Mouse (Mus musculus) cerebellum, adult 9-10 months (tissue): ENCODE measurements at regions not wholly inside any gene's neighbourhood (a gene's known extent, or its start where the extent isn't known, plus 50 kb on each side); places are given as distances from the start of the nearest gene placed in this dataset.
A peak's percentile ranks its signal among the peaks of the same experiment; 100 is the strongest.

Source experiments
- DNase-seq: peaks from one replicate; pipeline ENCODE4 v3.0.0; 2022

DNA sequence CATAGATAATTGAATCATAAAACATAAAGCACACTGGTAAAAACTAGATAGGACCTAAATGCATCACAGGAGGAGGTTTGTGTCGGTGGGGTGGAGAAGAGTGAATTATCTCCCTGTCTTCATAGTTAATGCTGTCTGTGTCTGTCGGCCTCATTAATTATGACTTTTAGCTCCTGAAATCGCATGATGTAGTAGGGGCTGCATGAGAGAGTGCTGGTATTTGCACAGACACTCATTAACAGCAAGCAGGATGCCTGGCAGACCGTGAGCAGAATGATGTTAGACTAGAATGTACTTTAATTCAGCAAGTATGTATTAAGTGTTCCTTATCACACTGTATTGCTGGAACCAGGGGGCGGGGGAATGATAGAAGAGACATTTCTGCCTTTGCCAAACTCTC lies 503.3 kb upstream of the Klf4 start:
- DNase-seq, result no peak

GRCm38 (mm10) chr4:56028441-56028840 lies 496.2 kb upstream of the Klf4 start:
- DNase-seq, result no peak

GRCm38 (mm10) chr4:56027258-56027657 lies 495.0 kb upstream of the Klf4 start:
- no peak for DNase-seq

- DNase-seq, result no peak
Measured at GRCm38 (mm10) chr4:56024478-56024877, 492.2 kb upstream of the Klf4 start.

GRCm38 (mm10) chr4:56018212-56018611 lies 485.9 kb upstream of the Klf4 start:
- no peak for DNase-seq

GRCm38 (mm10) chr4:56015481-56015880 lies 483.2 kb upstream of the Klf4 start:
- peak; percentile 33 for DNase-seq

GRCm38 (mm10) chr4:56008287-56008686 lies 476.0 kb upstream of the Klf4 start:
- no peak for DNase-seq

DNA sequence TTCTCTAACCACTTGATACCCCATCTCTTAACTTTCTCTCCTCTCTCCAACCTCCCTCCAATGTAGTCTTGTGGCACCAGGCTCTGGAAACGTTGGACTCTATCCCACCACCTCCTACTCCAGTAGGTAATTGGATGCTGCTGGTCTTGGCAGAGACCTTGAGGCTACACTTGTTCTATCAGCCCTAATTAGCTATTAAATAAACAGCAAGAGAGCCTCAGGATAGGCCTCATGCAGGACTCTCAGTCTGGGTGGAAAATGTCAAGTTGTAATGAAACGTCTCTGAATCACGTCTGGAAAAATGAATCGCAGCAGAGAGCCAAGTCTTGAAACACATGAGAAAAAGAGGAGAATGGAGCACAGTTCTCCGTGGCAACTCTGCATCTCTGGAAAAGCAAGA lies 472.0 kb upstream of the Klf4 start:
- no peak for DNase-seq

- no peak for DNase-seq
Measured at GRCm38 (mm10) chr4:56001312-56001731, 469.1 kb upstream of the Klf4 start.

- DNase-seq, result no peak
Measured at GRCm38 (mm10) chr4:55984026-55984425, 451.8 kb upstream of the Klf4 start.

- DNase-seq, result no peak
Measured at GRCm38 (mm10) chr4:55978539-55978938, 446.3 kb upstream of the Klf4 start.

DNA sequence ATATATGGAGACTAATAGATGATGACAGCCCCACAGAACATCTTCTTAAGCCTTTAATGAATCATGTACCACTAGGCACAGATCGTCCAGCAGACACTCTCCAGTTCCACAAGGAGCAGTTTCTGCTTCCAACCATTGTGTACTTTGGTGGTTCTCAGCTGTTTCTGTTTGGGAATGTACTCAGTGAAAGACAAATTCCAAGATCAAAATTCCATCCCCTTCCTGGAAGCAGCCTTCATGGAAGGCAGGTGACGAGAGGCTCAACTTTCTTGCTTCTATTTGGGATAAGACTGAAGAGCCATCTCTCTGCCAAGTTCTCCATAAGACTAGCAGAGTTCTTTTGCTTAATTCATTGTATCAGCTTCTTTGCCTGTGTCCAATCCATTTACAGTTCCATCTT lies 444.0 kb upstream of the Klf4 start:
- no peak for DNase-seq

DNA sequence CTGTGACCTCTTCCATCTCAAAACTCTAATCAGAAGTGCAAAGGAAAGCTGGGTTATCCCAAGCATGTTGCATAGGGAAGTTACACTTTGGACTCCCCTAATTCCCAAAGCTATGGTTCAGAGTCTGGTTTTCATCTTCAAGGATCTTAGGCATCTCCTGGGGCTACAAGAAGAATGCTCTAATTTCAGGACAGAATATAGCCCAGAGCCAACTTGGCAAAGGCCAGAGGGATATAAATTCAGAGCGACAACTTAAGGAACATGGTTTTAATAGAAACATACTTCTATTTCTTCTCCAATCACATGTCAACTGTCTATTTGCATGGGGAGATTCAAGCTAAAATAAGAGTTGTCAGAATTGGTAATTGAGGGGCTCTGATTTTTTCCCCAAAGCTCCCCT lies 441.4 kb upstream of the Klf4 start:
- DNase-seq, result no peak

DNA sequence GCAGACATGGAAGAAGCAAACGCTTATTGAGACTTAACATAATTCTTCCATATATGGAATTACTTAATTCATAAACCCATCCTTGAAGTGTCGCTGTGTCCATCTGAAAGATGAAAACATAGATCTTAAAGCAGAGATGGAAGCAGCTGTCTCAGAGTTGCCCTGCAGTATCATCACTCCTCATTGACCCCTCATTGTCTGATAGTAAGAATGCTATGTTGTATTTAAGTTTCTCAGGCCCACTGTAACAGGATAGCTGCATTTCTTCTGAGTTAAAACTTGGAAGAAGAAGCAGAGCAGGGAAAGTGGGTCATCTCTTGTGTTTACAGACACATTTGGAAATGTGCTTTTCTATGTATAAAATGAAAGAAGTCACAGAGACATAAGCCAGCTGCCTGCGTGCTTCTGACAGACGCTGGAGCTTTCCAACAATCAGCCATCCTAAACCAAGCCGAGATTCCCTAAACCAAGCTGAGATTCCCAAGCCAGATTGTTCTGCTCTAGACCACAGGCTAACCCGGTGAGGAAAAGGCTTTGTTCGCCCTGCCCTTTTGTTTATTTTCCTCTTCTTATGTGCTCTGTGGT lies 440.1 kb upstream of the Klf4 start:
- DNase-seq, result no peak

GRCm38 (mm10) chr4:55960063-55960462 lies 427.8 kb upstream of the Klf4 start:
- DNase-seq, result no peak

- DNase-seq, result no peak
Measured at GRCm38 (mm10) chr4:55953701-55954100, 421.4 kb upstream of the Klf4 start.

GRCm38 (mm10) chr4:55952220-55952619 lies 420.0 kb upstream of the Klf4 start:
- no peak for DNase-seq

GRCm38 (mm10) chr4:55941423-55941822 lies 409.2 kb upstream of the Klf4 start:
- no peak for DNase-seq

GRCm38 (mm10) chr4:55938383-55938782 lies 406.1 kb upstream of the Klf4 start:
- no peak for DNase-seq

GRCm38 (mm10) chr4:55937833-55938232 lies 405.6 kb upstream of the Klf4 start:
- no peak for DNase-seq

DNA sequence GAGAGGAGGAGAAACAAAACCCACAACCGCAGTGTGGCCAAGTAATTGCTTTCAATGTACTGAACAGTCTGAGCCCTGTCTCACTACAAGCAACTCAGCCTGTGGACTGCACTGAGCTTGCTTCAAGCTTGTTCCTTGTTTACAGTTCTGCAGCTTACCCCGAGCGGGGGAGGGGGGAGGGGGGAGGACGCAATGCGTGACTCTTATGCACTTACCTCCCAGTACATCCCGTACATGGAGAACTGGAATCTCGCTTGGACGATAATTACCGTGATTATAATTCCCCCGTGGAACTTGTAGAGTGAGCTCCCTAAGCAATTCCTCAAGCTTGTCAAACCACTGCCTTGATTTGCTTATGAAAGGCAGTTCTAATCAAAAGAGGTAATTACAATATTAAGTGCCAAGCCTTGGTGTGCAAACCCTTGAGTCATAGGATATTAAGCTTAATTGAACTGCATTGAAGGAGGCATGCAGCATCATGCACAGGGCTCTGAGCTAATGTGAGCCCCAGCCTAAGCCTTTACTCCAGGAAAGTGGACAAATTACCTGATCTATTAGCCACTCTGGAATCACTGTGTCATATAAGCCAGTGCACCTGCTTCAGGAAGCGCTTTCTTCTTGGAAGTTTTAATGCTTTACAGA lies 397.0 kb upstream of the Klf4 start:
- DNase-seq, result no peak

DNA sequence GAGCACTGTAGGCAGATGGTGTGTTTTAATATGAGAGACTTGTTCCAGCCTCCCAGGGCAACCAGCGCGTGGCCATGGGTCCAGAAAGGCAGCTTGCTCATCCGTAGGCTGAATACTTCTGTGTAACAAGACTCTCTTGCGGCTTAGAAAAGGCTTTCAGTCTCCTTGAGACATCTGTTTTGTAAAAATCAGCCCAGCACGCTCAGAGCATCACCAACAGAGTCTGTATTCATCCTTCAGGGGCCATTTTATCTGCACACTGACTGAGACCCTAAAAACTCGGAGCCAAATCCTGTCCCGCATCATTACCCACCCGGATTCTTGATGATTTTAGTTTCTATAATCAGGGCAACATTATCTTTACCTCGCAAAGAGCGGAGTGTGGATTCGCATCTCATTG lies 396.4 kb upstream of the Klf4 start:
- DNase-seq, result no peak

DNA sequence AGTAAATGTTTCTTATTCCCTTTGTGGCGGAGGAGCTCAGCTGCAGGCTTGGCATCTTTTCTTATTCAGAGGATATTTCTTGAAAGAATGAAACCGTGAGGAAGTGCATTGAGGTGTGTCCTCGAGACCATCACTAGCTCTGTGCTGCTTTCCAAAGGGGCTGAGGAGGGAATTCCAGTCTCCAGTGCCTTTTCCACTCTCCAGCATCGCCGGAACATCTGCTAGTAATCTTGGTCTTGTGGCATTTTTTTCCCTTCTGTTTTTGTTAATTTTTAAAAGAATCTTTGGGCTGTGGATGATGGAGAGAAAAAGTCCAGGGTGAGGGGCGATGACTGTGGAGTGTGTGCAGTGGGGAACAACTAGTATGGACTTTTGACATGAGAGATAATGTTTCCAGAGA lies 395.9 kb upstream of the Klf4 start:
- DNase-seq, result no peak

- DNase-seq, result no peak
Measured at GRCm38 (mm10) chr4:55927391-55927790, 395.1 kb upstream of the Klf4 start.

GRCm38 (mm10) chr4:55924974-55925373 lies 392.7 kb upstream of the Klf4 start:
- no peak for DNase-seq
